Comparison of ENCODE assay signal across 9 mouse cellular contexts in the genomic region with DNA sequence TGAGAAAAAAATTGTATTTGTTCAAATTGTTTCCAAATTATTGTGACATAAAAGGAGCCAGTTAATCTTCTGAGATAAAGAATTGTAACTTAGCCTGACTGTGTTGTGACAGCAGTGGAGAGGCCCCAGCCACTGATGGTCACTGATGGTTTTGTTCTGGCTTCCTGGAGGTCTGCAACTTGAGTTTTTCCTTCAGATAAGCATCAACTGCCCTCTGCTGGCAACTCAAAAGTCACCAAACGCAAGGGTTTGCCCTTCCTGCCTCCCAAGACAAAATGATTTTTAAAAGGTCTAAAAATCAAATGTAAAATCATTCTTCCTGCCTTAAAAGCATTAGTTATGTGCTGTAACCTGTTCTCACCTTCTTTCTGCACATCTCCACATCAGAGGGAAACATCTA.
DNase-seq lines count a peak whose midpoint lies in the region; ATAC-seq lines count a peak whose summit lies in the region.
"Had no signal": no experiment of that assay in that cellular context is flagged by ENCODE, and none has a peak within 500 bp of the region (broad histone marks: within the 10 kb centered on the region; RNA-seq: fewer than 3 reads in every experiment).

No protein-coding gene starts in this region.

- DNase-seq in heart, embryonic 10.5 days (ENCODE audit: low spot score): peak; percentile 47
- DNase-seq in heart, postnatal 4 days: no peak
- DNase-seq in right cerebral cortex, adult 18-20 months: peak; percentile 17
- DNase-seq in right cerebral cortex, postnatal 36 days (ENCODE audit: low spot score in 2 of 2): no peak
- peak; percentile 51 for DNase-seq in kidney, postnatal 10 days
- DNase-seq in thymus, postnatal 10 days (ENCODE audit: low spot score in 2 of 2): no peak
- DNase-seq: liver, embryonic 13.5 days had no signal

- H3K9ac ChIP-seq in heart, embryonic 11.5 days (ENCODE audit: low read depth, low read length): no peak overlapping the region
- H3K9ac ChIP-seq: liver, embryonic 13.5 days had no signal

- no peaks in the 10 kb centered on the region for H3K9me3 ChIP-seq in heart, embryonic 10.5 days
- H3K9me3 ChIP-seq in heart, embryonic 11.5 days (replicated peaks; ENCODE audit: control insufficient read depth, low read length): no peaks in the 10 kb centered on the region
- H3K9me3 ChIP-seq: liver, embryonic 13.5 days had no signal

- no peak overlapping the region for H3K27ac ChIP-seq in heart, embryonic 10.5 days
- H3K27ac ChIP-seq in heart, embryonic 11.5 days (ENCODE audit: low read depth, low read length): no peak overlapping the region
- H3K27ac ChIP-seq: liver, embryonic 13.5 days had no signal

- no peak overlapping the region for H3K4me2 ChIP-seq in heart, embryonic 11.5 days
- H3K4me2 ChIP-seq: liver, embryonic 13.5 days had no signal

- ATAC-seq in granulocyte monocyte progenitor cell, adult 5-6 weeks (replicated peaks; ENCODE audit: poor library complexity, severe bottlenecking): no peak
- ATAC-seq in heart, embryonic 11.5 days (replicated peaks; ENCODE audit: insufficient number of reproducible peaks, low FRiP score, low TSS enrichment): no peak

- H3K4me1 ChIP-seq in heart, embryonic 10.5 days: no peaks in the 10 kb centered on the region
- no peaks in the 10 kb centered on the region for H3K4me1 ChIP-seq in heart, embryonic 11.5 days (ENCODE audit: control insufficient read depth, insufficient read depth, low read length)
- H3K4me1 ChIP-seq: liver, embryonic 13.5 days had no signal

- no peak overlapping the region for H3K4me3 ChIP-seq in heart, embryonic 10.5 days
- no peak overlapping the region for H3K4me3 ChIP-seq in heart, embryonic 11.5 days (ENCODE audit: low read depth, low read length)
- H3K4me3 ChIP-seq: liver, embryonic 13.5 days had no signal

- H3K27me3 ChIP-seq in heart, embryonic 10.5 days (ENCODE audit: insufficient read depth, poor library complexity, severe bottlenecking): no peaks in the 10 kb centered on the region
- no peaks in the 10 kb centered on the region for H3K27me3 ChIP-seq in heart, embryonic 11.5 days (ENCODE audit: control insufficient read depth, insufficient read depth, low read length)
- H3K27me3 ChIP-seq: liver, embryonic 13.5 days had no signal

- H3K36me3 ChIP-seq in heart, embryonic 10.5 days: no peaks in the 10 kb centered on the region
- H3K36me3 ChIP-seq in heart, embryonic 11.5 days (ENCODE audit: control insufficient read depth, insufficient read depth, low read length): no peaks in the 10 kb centered on the region
- H3K36me3 ChIP-seq: liver, embryonic 13.5 days had no signal

- WGBS in heart, embryonic 10.5 days: 33% methylated on average over 1 of the region's 1 CpGs
- 26% methylated on average over 1 of the region's 1 CpGs for WGBS in heart, embryonic 11.5 days (ENCODE audit: insufficient replicate concordance)

Comparison
In these comparisons a context has a peak if more than half of its experiments do, and no peak if none do; other contexts are left out.
1. DNase-seq: peak in heart, embryonic 10.5 days (single experiment), right cerebral cortex, adult 18-20 months (single experiment) and kidney, postnatal 10 days (single experiment); none in heart, postnatal 4 days (single experiment), right cerebral cortex, postnatal 36 days (0 of 2) and thymus, postnatal 10 days (0 of 2).